Mouse (Mus musculus) CD4-positive, CD25-positive, alpha-beta regulatory T cell, adult 4 months (primary cell): ENCODE data around the gene Rab29. TPM values are rescaled to one million over a fixed set of nuclear protein-coding genes. Genes with fewer than 3 reads are reported as not detected.

ENCODE experiments used
- polyA plus RNA-seq, 2 experiments: library from polyadenylated mRNA; unstranded; fragments of 100-300 nt; shearing (Covaris generic); gene quantifications; one replicate each; pipeline ENCODE4 v1.2.1; 2017

The Rab29 gene
- polyA plus RNA-seq, 2 experiments from 2014 or later = 35.6 to 36.8 TPM

Other genes with a start within 250 kb of the Rab29 start
- gene Ctse, start 228.9 kb upstream of the Rab29 start, polyA plus RNA-seq = 10 to 100 TPM; 23.1 to 30.3 TPM
- gene Rab7b, start 178.5 kb upstream of the Rab29 start, polyA plus RNA-seq = under 1 TPM in 1 of 2 experiments, not detected in 1; 0.13 TPM
- not detected for gene Slc26a9, start 123.2 kb upstream of the Rab29 start, polyA plus RNA-seq
- under 1 TPM in 1 of 2 experiments, not detected in 1; 0.05 TPM for gene Pm20d1, start 69.8 kb upstream of the Rab29 start, polyA plus RNA-seq
- 10 to 100 TPM; 16.0 to 21.5 TPM for gene Slc41a1, start 39.7 kb upstream of the Rab29 start, polyA plus RNA-seq
- gene Nucks1, start 43.3 kb downstream of the Rab29 start, polyA plus RNA-seq = 10 to 100 TPM; 39.1 to 46.2 TPM
- under 1 TPM; 0.26 to 0.49 TPM for gene Slc45a3, start 95.7 kb downstream of the Rab29 start, polyA plus RNA-seq
- 10 to 100 TPM; 58.2 to 68.3 TPM for gene Elk4, start 140.4 kb downstream of the Rab29 start, polyA plus RNA-seq
- 10 to 100 TPM; 29.5 to 38.7 TPM for gene Mfsd4a, start 200.8 kb downstream of the Rab29 start, polyA plus RNA-seq